Mouse (Mus musculus) hindbrain, embryonic 14.5 days (tissue): ENCODE measurements around the gene Alk. TPM values are rescaled to one million over a fixed set of nuclear protein-coding genes. Genes with fewer than 3 reads are reported as not detected.

Experiments used
- ATAC-seq: fragments of 200-750 bp; cut with Nextera tagmentation; 2 replicates; pipeline ENCODE4 v1.8.0; 2017; ENCODE audit warnings: moderate number of reproducible peaks, mild to moderate bottlenecking, moderate TSS enrichment, moderate library complexity; ENCODE audit not compliant: low FRiP score
- DNase-seq: peaks from one replicate; pipeline ENCODE4 v3.0.0-alpha.2; 2015; ENCODE audit warnings: low spot score
- H3K27ac ChIP-seq: fragments of 300-500 bp; sonication (generic); 2 replicates; pipeline ENCODE4 v1.5.1; 2014; ENCODE audit warnings: mild to moderate bottlenecking, moderate library complexity
- H3K27me3 ChIP-seq: fragments of 300-500 bp; sonication (generic); 2 replicates; pipeline ENCODE4 v1.6.1; 2014; ENCODE audit warnings: mild to moderate bottlenecking, low read length, mixed read lengths; ENCODE audit not compliant: control insufficient read depth, insufficient read depth
- H3K36me3 ChIP-seq: fragments of 300-500 bp; sonication (generic); replicated peaks from 2 replicates; pipeline ENCODE4 v1.6.1; 2014; ENCODE audit not compliant: control insufficient read depth, insufficient read depth
- H3K4me1 ChIP-seq: fragments of 300-500 bp; sonication (generic); replicated peaks from 2 replicates; pipeline ENCODE4 v1.6.1; 2014; ENCODE audit warnings: antibody characterized with exemption, low read length, mixed read lengths; ENCODE audit not compliant: control insufficient read depth, insufficient read depth
- H3K4me2 ChIP-seq: fragments of 300-500 bp; sonication (generic); replicated peaks from 2 replicates; pipeline ENCODE4 v1.6.1; 2014; ENCODE audit warnings: mild to moderate bottlenecking, moderate library complexity
- H3K4me3 ChIP-seq: fragments of 300-500 bp; sonication (generic); replicated peaks from 2 replicates; pipeline ENCODE4 v1.5.1; 2014; ENCODE audit warnings: mild to moderate bottlenecking, low read length
- H3K9ac ChIP-seq: fragments of 300-500 bp; sonication (generic); 2 replicates; pipeline ENCODE4 v1.6.1; 2014
- H3K9me3 ChIP-seq: fragments of 300-500 bp; sonication (generic); 2 replicates; pipeline ENCODE4 v1.6.1; 2016; ENCODE audit warnings: low read length; ENCODE audit not compliant: control insufficient read depth
- WGBS: fragments of 180-500 bp; shearing (Covaris S2); extraction: QIAGEN DNeasy Blood & Tissue Kit; methylation state at CpG from one replicate; pipeline ENCODE4 v1.1.7; 2014; 5-methylcytosine and 5-hydroxymethylcytosine counted together
- polyA plus RNA-seq: library from polyadenylated mRNA; unstranded; fragments of >200 nt; fragmentation: Nextera tagmentation; extraction: Ambion mirVana; gene quantifications from 2 replicates; pipeline ENCODE4 v1.2.1, GENCODE M21; 2014

The Alk gene
- polyA plus RNA-seq, 1 experiment from 2014 or later, result 3.2 TPM

DNA sequence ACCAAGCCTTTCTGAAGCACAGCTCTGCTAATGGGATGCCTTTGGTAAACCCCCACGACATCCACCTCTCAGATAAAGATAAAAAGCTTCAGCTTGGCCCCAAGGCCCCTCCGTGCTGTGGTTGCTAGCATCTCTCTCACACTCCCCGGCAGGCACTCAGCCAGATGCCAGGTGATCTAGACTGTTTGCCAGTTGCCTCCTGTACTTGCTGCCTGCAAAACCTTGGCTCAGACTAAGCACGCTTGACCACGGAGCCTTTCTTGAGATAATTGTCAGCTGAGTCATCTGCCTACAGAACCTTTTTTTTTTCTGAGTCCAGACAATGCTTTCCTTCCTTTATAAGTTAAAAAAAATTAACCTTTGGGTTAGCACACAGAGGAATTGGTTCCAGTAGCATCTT, 486.1 kb downstream of the Alk start:
- no peak for ATAC-seq
- no peak overlapping the region for H3K4me3 ChIP-seq
- no peak overlapping the region for H3K27ac ChIP-seq
- no peak for DNase-seq
- H3K4me2 ChIP-seq, result no peak overlapping the region
- no peaks in the 10 kb centered on the region for H3K36me3 ChIP-seq
- H3K27me3 ChIP-seq, result no peaks in the 10 kb centered on the region
- H3K9me3 ChIP-seq, result no peaks in the 10 kb centered on the region
- no peak overlapping the region for H3K9ac ChIP-seq
- 0 out of 2 replicates have a peak, but pooled peaks cover 5% of the 10 kb centered on the region for H3K4me1 ChIP-seq
- 73% methylated on average over 5 of the region's 5 CpGs for WGBS

DNA sequence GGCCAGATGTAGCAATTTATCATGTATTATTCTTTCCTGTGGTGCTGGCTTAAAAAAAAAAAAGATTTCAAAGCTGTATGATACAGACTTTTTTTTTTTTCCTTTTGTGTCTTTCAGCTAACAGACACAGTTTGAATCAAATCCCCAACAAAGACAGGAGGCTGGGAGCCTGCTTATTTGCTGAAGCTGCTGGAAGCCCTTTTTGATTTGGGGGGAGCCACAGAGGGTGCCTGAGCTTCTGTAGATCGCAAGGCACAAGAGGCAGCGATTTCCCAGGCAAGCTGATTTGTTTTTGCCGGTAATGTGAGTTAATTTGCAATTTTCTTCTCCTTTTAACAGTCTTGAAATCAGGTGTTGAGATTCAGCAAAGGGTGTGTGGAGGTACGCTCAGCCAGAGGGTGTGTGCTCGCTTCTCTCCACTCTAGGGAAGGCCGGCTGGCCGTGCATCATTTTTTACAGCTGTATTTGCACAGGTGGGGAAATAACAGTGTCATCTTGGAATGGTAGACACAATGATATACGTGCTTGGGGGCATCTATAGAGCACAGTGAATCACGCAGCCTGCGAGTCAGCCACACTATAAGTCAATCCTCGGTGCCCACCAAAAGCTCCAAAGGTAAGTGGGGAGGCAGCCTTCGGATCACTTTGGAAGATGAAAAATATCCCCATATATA, 489.0 kb downstream of the Alk start:
- Histone ChIP-seq H3K36me3 (no peaks in the 10 kb centered on the region), H3K9me3 (no peaks in the 10 kb centered on the region), H3K27ac (no peak overlapping the region), H3K27me3 (no peaks in the 10 kb centered on the region), H3K4me2 (no peak overlapping the region), H3K4me1 (peaks cover 11% of the 10 kb centered on the region; the same call in 1 of the 2 replicates), H3K4me3 (no peak overlapping the region), H3K9ac (no peak overlapping the region)
- DNase-seq (no peak), ATAC-seq (no peak)
- WGBS, result 35% methylated on average over 12 of the region's 12 CpGs

- Histone ChIP-seq H3K9me3 (no peaks in the 10 kb centered on the region), H3K27me3 (no peaks in the 10 kb centered on the region), H3K36me3 (no peaks in the 10 kb centered on the region), H3K4me2 (no peak overlapping the region), H3K4me1 (peaks cover 11% of the 10 kb centered on the region; the same call in 1 of the 2 replicates), H3K9ac (no peak overlapping the region), H3K27ac (no peak overlapping the region), H3K4me3 (no peak overlapping the region)
- DNase-seq (no peak), ATAC-seq (no peak)
Measured at GRCm38 (mm10) chr17:72112004-72112403, 492.4 kb downstream of the Alk start.

- no peaks in the 10 kb centered on the region for H3K36me3 ChIP-seq
- peaks cover 11% of the 10 kb centered on the region; the same call in 1 of the 2 replicates for H3K4me1 ChIP-seq
- H3K27me3 ChIP-seq, result no peaks in the 10 kb centered on the region
- DNase-seq (no peak), ATAC-seq (no peak)
- no peak overlapping the region for H3K4me2 ChIP-seq
- no peak overlapping the region for H3K9ac ChIP-seq
- H3K4me3 ChIP-seq, result no peak overlapping the region
- 72% methylated on average over 4 of the region's 4 CpGs for WGBS
- H3K27ac ChIP-seq, result no peak overlapping the region
- no peaks in the 10 kb centered on the region for H3K9me3 ChIP-seq
Measured at GRCm38 (mm10) chr17:72111528-72111927, 492.9 kb downstream of the Alk start.

DNA sequence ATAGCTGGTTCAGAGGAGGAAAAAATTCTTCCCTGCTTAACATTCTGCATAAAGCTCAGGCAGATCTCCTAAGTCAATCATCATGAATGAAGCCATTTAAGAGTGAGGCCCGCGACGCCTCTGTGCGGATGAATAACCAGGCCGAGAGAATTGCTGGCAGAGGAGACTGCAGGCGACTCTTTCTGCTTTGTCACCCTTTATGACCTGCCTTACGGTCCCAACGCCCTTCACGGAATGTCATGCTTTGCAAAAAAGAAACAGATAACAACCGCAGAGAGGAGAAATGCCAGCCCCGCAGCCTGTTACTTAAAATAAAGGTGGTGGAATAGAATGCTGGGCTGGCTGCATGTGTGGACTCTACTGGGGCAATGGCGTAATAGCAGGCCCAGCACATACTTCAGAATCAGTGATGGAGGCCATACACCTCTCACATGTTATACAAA, 517.1 kb downstream of the Alk start:
- peak; percentile 37 for DNase-seq
- no peak overlapping the region for H3K4me2 ChIP-seq
- H3K27me3 ChIP-seq, result no peaks in the 10 kb centered on the region
- H3K4me1 ChIP-seq, result peaks cover 7% of the 10 kb centered on the region; the same call in 1 of the 2 replicates
- H3K36me3 ChIP-seq, result no peaks in the 10 kb centered on the region
- no peak overlapping the region; the same call in 1 of the 2 replicates for H3K27ac ChIP-seq
- no peak overlapping the region for H3K9ac ChIP-seq
- H3K4me3 ChIP-seq, result no peak overlapping the region
- no peak for ATAC-seq
- H3K9me3 ChIP-seq, result no peaks in the 10 kb centered on the region
- 25% methylated on average over 12 of the region's 12 CpGs for WGBS

DNA sequence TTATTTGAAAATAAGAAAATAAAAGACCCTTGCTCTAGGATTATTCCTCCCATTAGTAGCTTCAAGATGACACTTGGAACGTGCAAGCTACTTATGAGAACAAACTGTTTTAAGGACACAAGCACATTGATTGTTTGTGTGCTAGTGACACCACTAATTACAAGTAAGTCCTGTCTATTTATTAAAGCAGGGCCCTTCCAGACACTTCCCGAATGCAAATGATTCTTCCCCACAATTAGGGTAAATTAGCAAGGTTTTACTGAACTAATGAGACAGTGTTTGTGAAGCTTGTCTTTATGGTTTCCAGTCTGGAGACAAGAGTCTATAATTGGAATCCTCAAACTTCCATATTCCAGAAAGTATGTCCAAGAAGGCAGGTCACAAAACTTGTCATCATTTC, 523.0 kb downstream of the Alk start:
- DNase-seq (no peak), ATAC-seq (no peak)
- peaks cover 3% of the 10 kb centered on the region; the same call in 1 of the 2 replicates for H3K4me1 ChIP-seq
- H3K27me3 ChIP-seq, result no peaks in the 10 kb centered on the region
- 75% methylated on average over 2 of the region's 2 CpGs for WGBS
- no peak overlapping the region for H3K9ac ChIP-seq
- no peak overlapping the region for H3K27ac ChIP-seq
- no peak overlapping the region for H3K4me2 ChIP-seq
- H3K4me3 ChIP-seq, result no peak overlapping the region
- H3K9me3 ChIP-seq, result no peaks in the 10 kb centered on the region
- no peaks in the 10 kb centered on the region for H3K36me3 ChIP-seq

DNA sequence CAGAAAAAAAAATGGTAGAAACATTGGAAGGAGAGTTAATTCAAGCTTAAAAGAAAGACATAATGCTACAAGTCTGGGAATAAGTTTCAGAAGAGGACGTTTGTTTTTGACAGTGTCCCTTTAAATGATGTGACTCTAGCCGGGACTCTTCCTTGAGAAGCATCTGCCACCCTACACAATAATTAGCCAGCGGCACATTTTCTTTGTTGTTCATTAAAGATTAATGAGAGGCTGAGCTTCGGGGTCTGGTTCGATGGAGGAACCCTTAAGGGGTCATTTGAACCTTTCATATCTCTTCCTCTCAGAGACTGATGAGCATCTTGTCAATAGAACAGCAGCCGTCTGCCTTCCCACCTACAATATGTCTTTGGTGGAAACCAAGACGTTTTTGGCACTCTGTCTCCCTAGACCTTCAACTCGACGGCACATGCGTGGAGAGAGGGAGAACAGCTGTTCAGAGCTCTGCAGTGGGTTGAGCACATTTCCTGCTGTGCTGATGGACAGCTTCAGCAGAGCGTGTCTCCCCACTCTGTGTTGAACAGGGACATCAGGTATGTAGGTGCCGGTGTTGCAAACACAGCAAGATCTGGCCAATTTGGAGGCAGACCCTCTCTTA, 528.0 kb downstream of the Alk start:
- Histone ChIP-seq H3K36me3 (no peaks in the 10 kb centered on the region), H3K27ac (0 out of 2 replicates have a peak overlapping the region, but pooled peaks have one; percentile 32), H3K4me3 (no peak overlapping the region), H3K27me3 (no peaks in the 10 kb centered on the region), H3K9me3 (no peaks in the 10 kb centered on the region), H3K4me1 (peaks cover 3% of the 10 kb centered on the region; the same call in 1 of the 2 replicates), H3K9ac (no peak overlapping the region), H3K4me2 (no peak overlapping the region)
- ATAC-seq (peak; percentile 76; the same call in 1 of the 2 replicates), DNase-seq (peak; percentile 51)
- 16% methylated on average over 12 of the region's 12 CpGs for WGBS

GRCm38 (mm10) chr17:72071871-72072270, 532.6 kb downstream of the Alk start:
- Histone ChIP-seq H3K4me2 (no peak overlapping the region), H3K27ac (no peak overlapping the region), H3K4me3 (no peak overlapping the region), H3K9me3 (no peaks in the 10 kb centered on the region), H3K4me1 (no peaks in the 10 kb centered on the region), H3K36me3 (no peaks in the 10 kb centered on the region), H3K27me3 (no peaks in the 10 kb centered on the region), H3K9ac (no peak overlapping the region)
- ATAC-seq, result no peak
- no peak for DNase-seq
- 77% methylated on average over 1 of the region's 1 CpGs for WGBS

DNA sequence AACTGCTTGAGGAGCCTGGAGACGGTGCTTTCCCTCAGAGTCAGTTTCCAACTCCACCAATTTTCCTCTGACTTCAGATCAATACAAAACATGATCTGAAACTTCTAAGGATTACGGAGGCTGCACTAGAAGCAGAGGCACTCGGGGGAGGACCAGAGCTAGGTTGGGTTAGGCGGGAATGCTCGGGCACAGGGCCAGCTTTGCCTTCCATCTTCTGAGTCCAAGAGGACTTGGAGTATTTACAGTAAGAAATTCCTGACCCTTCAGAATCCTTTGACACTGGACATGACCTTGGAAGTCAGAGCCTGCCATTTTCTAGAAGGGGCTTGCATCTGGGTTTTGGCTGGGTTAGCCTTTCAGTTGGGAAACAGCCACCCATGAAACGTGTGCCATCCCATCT, 536.3 kb downstream of the Alk start:
- H3K9me3 ChIP-seq, result no peaks in the 10 kb centered on the region
- no peak overlapping the region for H3K4me3 ChIP-seq
- 86% methylated on average over 6 of the region's 6 CpGs for WGBS
- ATAC-seq (no peak), DNase-seq (no peak)
- no peak overlapping the region for H3K4me2 ChIP-seq
- H3K4me1 ChIP-seq, result no peaks in the 10 kb centered on the region
- no peak overlapping the region for H3K27ac ChIP-seq
- no peaks in the 10 kb centered on the region for H3K36me3 ChIP-seq
- H3K27me3 ChIP-seq, result no peaks in the 10 kb centered on the region
- no peak overlapping the region for H3K9ac ChIP-seq
